Mouse (Mus musculus) left cerebral cortex, postnatal 4 days (tissue): ENCODE measurements around the gene Nxnl1. TPM values are rescaled to one million over a fixed set of nuclear protein-coding genes. Genes with fewer than 3 reads are reported as not detected.
"Not testable (repeated sequence)": the region's sequence is repeated elsewhere in the genome, so short reads cannot be mapped to it uniquely, and the experiment has no call there.

Experiments used
- DNase-seq: peaks from one replicate; pipeline ENCODE4 v3.0.0-alpha.2; 2022
- intact Hi-C: fragments of 180-260 bp; cut with DNase I; formaldehyde crosslinking; loops from one replicate; pipeline ENCODE4 v1.15.1; 2025
- total RNA-seq, 2 experiments: library from RNA; stranded (reverse); gene quantifications; 2 replicates each; pipeline ENCODE4 v1.2.3; 2021

Gene Nxnl1
- total RNA-seq, 2 experiments from 2014 or later: not detected

DNA sequence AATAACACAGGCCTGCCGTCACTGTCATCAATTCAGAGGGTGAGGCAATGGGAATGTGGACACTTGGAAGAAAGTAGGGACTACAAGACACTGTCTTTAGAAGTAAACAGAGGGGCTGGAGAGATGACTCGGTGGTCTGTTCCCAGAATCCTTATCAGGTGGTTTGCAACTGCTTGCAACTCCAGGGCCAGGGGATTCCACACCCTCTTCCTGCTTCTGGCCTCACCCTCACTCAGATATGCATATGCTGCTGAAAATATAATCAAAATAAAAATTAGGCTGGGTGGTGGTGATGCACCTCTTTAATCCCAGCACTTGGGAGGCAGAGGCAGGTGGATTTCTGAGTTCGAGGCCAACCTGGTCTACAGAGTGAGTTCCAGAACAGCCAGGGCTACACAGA is 6.3 kb downstream of the Nxnl1 start:
- intact Hi-C loops: loop anchor here (5.0 to 10.0 kb wide), 2 partner anchors 37 to 105 kb away; partner anchors contain the start of gene Fam129c
- DNase-seq: no peak

DNA sequence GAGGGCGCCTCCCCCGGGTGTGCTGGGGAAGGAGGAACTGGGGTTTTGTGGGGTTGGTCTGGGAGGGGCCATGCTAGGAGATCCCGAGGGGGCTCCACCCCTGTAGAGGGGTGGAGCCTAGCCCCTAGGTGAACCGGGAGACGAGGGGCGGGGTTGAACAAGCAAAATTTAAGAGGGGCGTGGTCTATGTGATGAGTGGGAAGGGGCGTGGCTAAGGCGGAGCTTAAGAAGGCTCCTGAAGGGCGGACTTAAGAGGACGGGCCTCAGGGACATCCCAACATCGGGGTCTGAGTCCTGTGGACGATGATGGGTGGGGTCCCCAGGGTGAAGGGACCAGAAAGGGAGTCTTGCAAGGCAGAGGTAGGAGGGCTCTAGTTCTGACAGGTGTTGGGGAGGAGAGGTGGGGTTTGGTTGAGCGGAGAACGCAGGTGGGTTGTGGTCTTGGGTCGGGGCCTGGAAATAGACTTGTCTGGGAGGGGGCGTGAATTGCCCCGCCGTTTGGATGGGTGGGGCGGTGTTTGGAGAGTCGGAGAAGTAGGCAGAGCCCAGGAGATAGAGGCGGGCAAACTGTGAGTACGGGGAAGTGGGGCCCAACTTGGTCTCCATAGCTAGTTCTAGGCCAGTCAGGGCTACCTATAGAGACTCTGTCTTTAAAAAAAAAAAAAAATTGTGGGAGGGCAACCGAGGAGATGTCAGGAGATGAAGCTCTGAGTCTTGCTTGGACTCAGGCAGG is 7.3 kb downstream of the Nxnl1 start:
- intact Hi-C loops: no loop called here

DNA sequence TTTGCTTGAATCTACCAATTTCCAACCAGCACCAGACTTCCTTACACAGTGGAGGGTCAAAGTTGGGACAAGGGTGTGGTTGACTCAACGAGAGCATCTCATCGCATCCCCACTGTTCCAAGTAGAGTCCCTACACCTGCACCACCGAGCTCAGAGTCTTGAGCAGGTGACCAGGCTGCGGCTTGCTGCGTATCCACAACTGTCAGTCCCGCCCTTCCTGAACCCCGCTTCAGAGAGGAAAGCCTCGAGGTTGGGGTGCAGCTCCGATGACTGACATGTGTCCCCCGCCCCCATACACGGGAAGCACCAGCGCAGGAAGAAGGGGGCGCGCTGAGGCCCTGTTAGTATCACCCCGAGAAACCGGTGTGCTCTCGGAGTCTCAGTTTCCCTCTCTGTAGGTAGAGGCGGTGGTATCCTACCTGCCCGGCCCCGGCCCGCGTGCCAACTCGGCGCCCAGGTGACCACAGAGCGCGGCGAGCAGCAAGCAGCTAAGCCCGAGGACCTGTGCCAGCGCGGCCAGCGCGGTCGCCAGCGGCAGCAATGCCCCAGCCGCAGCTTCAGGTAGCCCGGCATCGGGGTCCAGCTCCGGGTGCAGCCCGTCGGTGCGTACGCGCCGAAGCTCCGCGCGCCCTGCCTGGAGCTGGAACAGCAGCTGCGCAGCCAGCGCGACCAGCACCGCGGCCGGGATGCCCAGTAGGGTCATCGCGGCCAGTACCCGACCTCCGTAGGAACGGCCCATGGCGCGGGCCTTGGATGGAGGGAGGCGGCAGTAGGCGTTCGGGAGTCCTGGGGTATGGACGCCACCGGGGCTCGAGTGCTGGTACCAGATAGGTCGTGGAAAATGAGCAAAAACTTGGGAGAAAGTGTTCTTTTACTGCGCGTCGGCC is 8.1 kb downstream of the Nxnl1 start, which contains the start of gene Tmem221:
Gene Tmem221, minus strand, starts transcription at position 801 of the 887 bp plus-strand sequence.
- intact Hi-C loops: no loop called here
- no peak for DNase-seq

More for the DNA sequence above, 7.3 kb downstream of the Nxnl1 start:
- DNase-seq: peak; percentile 28

DNA sequence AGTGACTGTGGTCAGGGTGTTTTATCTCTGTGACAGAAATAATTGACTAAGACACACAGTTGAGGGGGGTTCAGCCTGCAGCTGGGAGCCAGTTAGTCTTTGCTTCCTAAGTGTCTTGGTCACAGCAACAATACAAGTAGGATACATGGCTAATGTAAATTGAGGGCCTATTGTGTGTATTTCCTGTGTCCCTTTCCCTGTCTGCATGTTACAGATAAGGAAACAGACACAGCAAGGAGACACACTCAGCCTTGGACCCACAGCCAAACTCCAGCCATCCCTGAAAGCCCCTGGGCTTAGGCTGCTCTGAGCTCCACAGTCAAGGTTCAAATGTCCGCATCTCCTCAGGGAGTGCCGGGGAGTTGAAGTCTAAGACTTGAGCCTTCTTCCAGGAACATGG is 11.8 kb downstream of the Nxnl1 start:
- DNase-seq: no peak
- intact Hi-C loops: no loop called here

DNA sequence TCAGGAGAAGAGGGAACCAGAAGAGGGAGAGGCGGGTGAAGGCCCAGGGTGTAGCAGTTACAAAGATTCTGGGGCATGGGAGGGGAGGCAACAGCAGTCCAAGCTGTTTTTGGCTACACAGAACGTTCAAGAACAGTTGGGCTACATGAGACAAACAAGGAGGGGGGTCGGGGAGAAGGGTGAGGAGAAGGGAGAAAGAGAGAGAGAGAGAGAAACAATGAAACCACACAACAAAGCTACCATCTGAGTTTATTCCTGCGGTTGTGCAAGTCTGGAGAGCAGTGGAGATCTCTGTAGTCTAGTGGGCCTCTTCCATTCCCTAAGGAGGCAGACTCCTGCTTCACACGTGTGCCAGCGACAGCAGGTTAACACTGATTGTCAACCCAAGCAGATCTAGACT is 12.4 kb downstream of the Nxnl1 start:
- no peak for DNase-seq

DNA sequence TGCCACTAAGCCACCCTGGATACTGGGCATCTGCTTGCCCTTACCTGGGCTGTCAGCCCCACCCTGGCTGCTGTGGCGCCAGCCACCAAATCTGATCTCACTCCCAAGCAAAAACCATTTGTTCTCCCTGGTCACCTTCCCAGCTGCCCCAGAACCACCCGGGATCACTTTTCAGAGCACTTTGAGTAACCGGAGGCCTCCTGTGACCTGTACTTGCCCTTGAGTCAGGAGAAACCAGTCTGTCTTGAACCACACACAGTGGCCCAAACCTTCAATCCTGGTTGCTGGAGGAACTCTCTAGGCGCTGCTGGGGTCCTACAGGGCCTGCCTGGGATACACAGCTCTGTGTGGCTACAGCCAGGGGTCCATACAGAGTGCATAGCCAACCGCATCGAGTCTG is 13.6 kb downstream of the Nxnl1 start:
- DNase-seq: no peak
- intact Hi-C loops: no loop called here

More for the DNA sequence above, 12.4 kb downstream of the Nxnl1 start:
- intact Hi-C loops: no loop called here

DNA sequence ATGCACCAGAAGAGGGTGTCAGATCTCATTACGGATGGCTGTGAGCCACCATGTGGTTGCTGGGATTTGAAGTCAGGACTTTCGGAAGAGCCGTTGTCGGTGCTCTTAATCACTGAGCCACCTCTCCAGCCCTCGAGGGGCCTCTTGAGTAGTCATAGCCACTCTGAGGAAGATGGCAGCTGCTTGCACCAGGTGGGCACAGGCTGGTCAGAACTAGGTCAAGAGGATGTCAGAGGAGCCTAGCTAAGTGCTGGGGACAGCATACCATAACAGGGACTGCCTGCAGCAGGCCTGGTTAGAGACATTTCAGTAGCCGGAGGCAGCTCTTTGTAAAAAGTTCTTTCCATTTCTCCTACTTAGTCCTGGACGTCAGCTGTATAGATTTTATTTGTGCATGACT is 15.6 kb downstream of the Nxnl1 start:
- intact Hi-C loops: no loop called here
- no peak for DNase-seq

DNA sequence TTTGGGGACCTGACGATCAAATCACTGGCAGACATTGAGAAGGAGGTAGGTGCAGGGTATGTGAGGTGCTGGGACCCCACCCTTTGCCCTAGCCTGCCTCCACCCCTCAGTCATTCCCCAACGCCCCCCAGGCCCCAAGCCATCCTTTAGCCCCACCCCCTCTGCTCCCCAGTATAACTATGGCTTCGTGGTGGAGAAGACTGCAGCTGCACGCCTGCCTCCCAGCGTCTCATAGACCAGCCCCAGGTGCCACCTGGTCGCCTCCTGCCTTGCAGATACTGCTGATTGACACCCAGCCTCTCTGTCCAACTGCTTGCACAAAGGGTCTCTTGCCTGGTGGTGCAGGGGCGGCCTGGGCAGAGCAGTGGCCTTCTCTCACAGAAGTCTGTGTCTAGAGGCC is 18.8 kb downstream of the Nxnl1 start:
- DNase-seq: no peak
- intact Hi-C loops: no loop called here

DNA sequence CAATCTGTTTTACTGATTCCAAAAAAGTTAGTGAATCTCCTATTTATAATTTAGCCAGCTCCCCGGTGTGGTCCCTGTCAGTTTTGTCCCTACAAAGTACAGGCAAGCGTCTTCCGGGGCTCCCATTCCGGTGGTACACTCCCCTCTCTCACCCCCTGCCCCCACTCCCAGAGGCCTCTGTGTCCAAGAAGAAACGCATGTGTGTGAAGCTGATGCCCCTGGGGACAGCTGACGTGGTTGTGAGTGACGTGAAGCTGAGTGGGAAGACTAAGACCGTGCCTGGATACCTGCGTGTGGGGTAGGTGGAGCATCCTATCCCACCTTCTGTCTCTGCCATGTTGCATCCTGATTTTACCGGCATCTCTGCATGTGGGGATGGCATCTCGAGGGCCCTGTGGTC is 21.3 kb downstream of the Nxnl1 start:
- DNase-seq: no peak
- intact Hi-C loops: no loop called here

DNA sequence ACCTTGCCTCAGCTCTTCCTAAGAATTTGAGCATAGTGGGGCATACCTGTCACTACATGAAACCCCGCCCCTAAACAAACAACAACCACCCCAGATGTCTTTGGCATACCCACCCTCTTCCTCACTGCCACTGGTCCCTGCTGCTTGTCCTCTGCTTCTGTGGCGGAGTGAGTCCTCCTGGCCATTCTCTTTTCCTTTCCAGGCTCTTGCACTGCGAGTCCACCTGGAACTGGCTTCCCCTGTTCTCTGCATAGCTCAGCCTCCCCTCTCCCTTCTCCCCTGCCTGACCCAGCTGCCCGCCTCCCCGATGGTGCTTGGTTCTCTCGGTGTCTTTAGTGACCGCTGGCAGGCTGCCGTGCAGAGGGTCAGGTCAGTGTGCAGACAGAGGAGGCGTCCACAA is 22.6 kb downstream of the Nxnl1 start:
- no peak for DNase-seq
- intact Hi-C loops: no loop called here

DNA sequence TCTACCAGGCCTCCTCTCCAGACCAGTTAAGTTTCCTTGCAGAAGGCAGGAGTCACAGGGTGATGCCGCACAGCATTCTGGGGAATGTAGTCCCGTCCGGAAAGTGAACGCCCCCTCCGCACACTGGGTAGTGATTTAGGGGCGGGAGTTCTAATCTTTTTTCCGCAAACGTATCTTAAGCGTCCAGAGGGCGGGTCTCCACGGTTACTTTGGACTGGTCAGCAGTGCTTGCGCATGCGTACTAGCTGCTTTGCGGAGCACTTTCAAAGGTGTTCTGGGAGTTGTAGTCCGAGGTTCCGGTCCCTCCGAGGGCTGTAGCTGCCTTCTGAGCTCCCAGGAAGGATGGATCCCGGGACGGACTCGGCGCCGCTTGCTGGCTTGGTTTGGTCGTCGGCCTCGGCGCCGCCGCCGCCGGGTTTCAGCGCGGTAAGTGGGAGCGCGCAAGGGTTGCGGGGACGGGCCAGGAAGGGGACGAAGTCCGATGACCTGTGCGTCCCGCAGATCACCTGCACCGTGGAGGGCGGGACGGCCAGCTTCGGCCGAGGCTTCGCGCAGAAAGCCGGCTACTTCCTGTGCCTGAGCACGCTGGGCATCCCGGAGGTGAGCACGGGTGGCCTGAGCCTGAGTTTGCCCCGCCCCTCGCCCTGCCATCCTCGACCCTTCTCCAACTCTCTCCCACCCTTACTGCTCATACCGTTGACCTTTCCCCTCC is 23.6 kb downstream of the Nxnl1 start, which contains the start of gene Mvb12a:
Gene Mvb12a, plus strand, starts transcription at position 291 of the 712 bp plus-strand sequence.
- DNase-seq: peak; percentile 98
- intact Hi-C loops: no loop called here

DNA sequence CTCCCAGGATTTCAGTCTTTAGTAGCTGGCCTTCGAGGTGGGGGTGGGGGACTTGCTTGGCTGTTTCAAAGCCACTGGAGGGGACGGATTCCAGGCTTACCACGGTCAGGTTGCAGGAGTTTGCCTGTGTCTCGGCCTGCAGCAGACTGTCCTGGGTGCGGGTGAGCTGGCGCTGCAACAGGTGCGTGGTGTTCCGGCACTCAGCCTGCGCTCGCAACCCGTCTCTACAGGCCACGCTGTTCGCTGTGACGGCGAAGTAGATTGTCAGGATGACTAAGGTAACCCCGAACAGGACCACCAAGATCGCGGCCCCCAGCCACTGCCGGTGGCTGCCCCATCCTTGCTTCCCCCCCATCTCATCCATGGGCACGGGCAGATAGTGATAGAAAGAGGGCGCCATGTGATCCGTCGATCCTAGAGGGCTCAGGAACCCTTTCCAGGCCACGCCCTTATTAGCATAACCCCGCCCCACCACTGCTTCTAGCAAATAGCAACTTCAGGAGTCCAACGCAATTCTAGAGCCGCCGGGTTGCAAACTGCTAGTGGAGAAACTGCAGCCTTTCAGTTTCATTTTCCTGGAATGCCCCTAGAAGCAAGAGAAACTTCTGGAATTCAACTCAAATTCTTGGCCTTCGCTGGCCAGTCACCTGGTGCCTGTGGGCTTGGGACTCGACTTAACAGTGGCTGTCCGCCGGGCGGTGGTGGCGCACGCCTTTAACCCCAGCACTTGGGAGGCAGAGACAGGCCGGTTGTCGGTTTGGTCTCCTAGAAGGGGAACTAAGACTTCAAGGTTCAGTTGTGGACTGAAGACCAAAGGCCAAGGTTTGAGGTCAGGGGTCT is 29.2 kb downstream of the Nxnl1 start, which contains the start of gene Bst2:
Gene Bst2, minus strand, starts transcription at position 429 of the 840 bp plus-strand sequence.
- intact Hi-C loops: no loop called here
- DNase-seq: peak; percentile 28

DNA sequence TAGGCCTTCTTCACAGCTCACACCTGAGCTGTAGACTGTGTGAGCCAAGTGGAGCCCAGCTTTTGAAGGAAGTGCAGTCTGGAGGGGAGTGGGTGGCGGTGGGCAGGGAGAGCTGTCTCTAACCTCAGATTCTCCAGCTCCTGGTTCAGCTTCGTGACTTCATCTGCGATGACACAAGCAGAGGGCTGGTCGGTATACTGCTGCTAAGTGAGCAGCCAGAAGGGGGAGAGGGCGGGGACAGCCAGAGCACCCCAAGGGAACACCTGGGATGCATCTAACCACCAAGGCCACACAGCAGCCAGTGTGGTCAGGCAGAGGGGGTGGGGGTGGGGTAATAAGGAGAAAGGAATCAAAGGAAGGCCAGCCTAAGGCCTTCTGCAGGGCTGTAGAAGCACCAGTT is 30.7 kb downstream of the Nxnl1 start:
- intact Hi-C loops: no loop called here
- no peak for DNase-seq

DNA sequence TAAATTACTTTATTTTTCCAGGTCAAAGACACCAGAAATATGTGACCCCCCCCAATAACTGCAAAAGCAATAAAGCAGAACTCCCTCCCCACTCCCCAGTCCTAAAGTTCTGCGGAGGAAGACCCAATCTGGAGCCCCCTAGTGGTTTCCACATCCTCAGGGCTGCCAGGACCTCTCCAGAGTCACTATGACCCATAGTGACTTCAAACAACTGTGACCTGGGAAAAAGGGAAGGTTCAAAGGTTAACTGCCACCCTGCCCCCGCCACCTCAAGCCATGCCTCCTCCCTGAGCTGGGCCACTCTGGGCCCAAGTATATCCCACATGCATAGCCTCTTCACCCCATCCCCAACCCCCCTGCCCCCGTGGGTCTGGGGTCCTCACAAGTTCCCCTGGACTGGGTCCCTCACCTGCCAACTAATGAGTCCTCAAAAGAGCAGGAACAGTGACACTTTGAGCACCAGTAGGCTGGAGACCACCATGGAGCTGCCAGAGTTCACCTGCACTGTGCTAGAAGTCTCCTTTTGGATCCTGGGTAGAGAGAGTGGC is 32.1 kb downstream of the Nxnl1 start:
- intact Hi-C loops: no loop called here
- DNase-seq: no peak

DNA sequence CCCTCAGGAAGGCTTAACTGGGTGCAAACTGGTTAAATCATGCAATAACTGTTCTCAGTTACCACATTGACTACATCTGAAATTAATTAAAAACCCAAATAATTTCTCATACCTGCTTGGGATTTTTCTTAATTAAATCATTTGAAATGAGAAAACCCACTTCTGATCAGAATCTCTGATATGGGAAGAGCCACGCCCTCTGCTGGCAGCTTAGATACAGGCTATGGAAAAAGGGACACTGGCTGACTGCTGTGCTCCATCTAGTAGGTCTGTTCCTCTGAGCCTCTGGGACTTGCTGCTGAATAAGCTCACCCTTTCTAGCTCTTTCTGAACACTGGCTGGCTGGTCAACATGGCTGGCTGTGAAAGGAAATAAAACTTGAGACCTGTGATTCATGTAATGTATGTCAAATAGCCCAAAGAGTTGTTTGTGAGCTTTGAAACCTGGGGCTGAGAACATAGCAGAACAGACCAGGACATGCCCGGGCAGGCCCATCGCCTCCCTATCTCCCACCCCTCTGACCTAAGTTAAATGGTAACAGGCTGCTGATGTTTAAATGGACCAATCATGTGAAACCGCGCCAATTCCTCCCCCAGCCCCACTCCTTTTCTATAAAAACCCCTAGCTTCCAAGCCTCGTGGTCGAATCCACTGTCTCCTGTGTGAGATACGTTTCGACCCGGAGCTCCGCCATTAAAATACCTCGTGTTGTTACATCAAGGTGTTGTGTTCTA is 35.5 kb downstream of the Nxnl1 start:
- DNase-seq: peak; percentile 48
- intact Hi-C loops: not testable (repeated sequence)

DNA sequence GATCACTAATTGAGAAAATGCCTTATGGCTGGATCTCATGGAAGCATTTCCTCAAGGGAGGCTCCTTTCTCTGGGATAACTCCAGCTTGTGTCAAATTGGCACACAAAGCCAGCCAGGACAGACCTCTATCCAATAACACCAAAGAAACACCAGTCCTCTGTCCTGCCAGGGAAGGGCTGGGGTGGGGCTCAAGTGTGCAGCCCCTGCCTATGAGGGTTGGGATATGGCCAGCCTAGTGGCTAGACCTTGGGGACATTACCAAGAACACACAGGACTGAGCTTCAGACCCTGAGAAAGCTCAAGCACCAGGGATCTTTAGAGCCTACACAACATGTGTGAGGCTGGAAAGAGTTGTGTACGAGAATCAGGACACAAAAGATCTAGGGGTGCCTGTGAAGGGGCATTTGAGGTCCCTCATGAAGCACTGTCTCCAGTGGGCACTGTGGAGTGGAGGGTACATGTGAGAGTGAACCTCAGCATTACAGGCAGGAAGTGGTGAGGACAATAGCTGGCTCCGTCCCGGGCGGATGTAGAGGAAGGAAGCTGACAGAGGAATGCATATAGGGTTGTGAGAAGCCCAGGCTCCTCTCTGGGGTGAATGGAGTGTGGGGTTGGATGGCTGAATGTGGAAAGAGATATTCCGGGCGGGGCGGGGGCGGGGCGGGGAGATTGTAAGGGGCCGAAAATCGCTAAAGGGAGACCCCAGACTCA is 37.9 kb downstream of the Nxnl1 start:
- no peak for DNase-seq
- intact Hi-C loops: loop anchor here (10.0 kb wide), 1 partner anchor 84 kb away; no protein-coding TSS in a partner anchor

DNA sequence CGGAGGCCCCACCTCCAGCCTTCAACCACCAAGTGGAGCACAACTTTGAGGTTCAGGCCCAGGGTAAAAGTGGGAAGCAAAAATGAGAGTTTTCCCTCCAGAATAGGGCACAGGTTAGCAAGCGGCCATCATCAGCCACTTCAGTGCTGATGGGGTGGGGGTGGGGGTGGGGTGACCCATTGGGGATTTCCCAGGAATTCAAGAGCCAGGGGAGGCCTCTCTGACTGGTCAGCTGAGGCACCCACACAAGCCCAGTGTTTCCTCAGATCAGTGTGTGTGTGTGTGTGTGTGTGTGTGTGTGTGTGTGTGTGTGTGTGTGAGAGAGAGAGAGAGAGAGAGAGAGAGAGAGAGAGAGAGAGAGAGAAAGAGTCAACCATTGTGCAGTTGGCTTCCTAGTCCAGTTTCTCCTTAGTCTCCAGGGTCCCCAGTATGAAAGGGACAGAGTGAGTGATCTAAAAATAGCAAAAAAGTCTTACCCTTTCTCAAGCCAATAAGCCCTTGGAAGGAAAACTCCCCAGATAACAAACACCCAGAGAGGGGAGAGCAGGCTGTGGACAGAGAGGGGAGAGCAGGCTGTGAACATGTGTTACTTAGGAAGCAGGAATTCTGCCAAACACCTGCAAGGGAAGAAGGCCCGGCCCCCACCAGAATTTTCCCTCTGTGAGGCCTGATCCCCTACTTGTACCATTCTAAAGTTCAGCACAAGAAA is 39.1 kb downstream of the Nxnl1 start:
- intact Hi-C loops: loop anchor here (10.0 kb wide), 1 partner anchor 83 kb away; no protein-coding TSS in a partner anchor
- no peak for DNase-seq

DNA sequence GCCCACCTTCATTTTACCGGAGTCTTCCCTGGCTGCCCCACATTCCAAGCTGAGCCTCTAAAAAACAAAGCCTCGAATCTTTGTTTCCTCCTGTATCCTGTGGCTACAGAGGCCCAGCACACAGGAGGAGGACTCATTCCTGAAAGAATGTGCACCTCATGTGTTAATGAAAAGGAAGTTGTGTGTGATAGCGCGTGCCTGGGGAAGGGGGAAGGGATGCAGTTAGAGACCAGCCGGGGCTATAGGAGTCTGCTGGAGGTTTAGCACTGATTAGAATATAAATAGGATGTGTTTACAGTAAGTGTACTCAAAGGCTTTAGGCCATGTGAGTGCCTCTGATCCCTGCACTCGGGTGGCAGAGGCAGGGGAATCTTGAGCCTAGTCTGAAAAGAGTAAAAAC is 40.1 kb downstream of the Nxnl1 start:
- DNase-seq: no peak
- intact Hi-C loops: loop anchor here (10.0 kb wide), 1 partner anchor 81 kb away; no protein-coding TSS in a partner anchor
